ENCODE assay signal across 14 mouse cellular contexts in the genomic region with DNA sequence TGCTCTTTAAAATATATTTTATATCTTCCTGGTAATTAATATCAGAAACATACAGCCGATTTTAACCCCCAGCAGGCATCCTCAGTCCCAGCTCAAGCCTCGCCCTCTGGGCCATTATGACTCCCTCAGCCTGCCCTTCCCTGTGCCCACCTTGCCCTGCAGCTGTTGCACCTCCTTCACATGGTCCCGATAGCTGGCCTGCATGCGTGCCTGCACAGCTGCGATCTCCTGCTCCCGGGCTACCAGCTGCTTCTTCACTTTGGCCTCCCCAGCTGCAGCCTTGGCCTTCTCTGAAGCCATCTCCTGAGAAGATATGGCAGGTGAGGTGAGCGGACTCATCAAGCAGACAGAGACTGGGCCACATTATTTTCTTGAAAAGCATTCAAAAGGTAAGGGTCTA.
"Had no signal": no experiment of that assay in that cellular context is flagged by ENCODE, and none has a peak within 500 bp of the region (broad histone marks: within the 10 kb centered on the region; RNA-seq: fewer than 3 reads in every experiment).

No protein-coding gene starts in this region.

- H3K27me3 ChIP-seq: neural tube, embryonic 12.5 days; neural tube, embryonic 13.5 days; neural tube, embryonic 15.5 days; stomach, embryonic 15.5 days had no signal

- H3K4me1 ChIP-seq: neural tube, embryonic 12.5 days; neural tube, embryonic 13.5 days; neural tube, embryonic 15.5 days; stomach, embryonic 15.5 days had no signal

- DNase-seq: retina, postnatal 1 day; right cerebral cortex, adult 18-20 months; right cerebral cortex, postnatal 14 days; right cerebral cortex, postnatal 25 days; right cerebral cortex, postnatal 4 days; spleen, adult 18-20 months; thymus, adult 2 months; thymus, postnatal 25 days; thymus, postnatal 36 days had no signal

- H3K27ac ChIP-seq: neural tube, embryonic 12.5 days; neural tube, embryonic 13.5 days; neural tube, embryonic 15.5 days; stomach, embryonic 15.5 days; stomach, postnatal 0 days had no signal

- H3K4me2 ChIP-seq: neural tube, embryonic 12.5 days; neural tube, embryonic 13.5 days; neural tube, embryonic 15.5 days; stomach, embryonic 15.5 days had no signal

- H3K4me3 ChIP-seq: neural tube, embryonic 12.5 days; neural tube, embryonic 13.5 days; neural tube, embryonic 15.5 days; stomach, embryonic 15.5 days had no signal
